Mouse (Mus musculus) erythroid progenitor cell, adult 5-6 weeks (primary cell): ENCODE measurements around the gene Sowaha. TPM values are rescaled to one million over a fixed set of nuclear protein-coding genes. Genes with fewer than 3 reads are reported as not detected.
"Not testable (repeated sequence)": the region's sequence is repeated elsewhere in the genome, so short reads cannot be mapped to it uniquely, and the experiment has no call there.

Source experiments
- ATAC-seq: replicated peaks from 2 replicates; pipeline ENCODE4 v1.8.0; 2016; ENCODE audit warnings: moderate number of reproducible peaks, mild to moderate bottlenecking, moderate TSS enrichment, inconsistent platforms; ENCODE audit not compliant: poor library complexity, low FRiP score, severe bottlenecking
- total RNA-seq, 2 experiments: library from RNA; stranded (forward) in 1 of 2; stranded (reverse) in 1 of 2; fragments of 150-400 nt in 1 of 2; fragments of 186-747, 209-891 nt in 1 of 2; gene quantifications; 2 replicates each; pipeline versions ENCODE4 v1.2.3 to v1.2.4; 2015 to 2017; ENCODE audit warnings: low replicate concordance in 2 of 2

Gene Sowaha
- total RNA-seq, 2 experiments from 2014 or later: 36.8 to 42.8 TPM

GRCm38 (mm10) chr11:53448529-53448928 is 31.5 kb downstream of the Sowaha start:
- no peak for ATAC-seq

- ATAC-seq: no peak
Measured at GRCm38 (mm10) chr11:53447996-53448395, 32.1 kb downstream of the Sowaha start.

GRCm38 (mm10) chr11:53446183-53446582 is 33.9 kb downstream of the Sowaha start:
- no peak for ATAC-seq

- no peak for ATAC-seq
Measured at GRCm38 (mm10) chr11:53445562-53445961, 34.5 kb downstream of the Sowaha start.

- no peak for ATAC-seq
Measured at GRCm38 (mm10) chr11:53443861-53444260, 36.2 kb downstream of the Sowaha start.

GRCm38 (mm10) chr11:53441921-53442320 is 38.2 kb downstream of the Sowaha start:
- no peak for ATAC-seq

GRCm38 (mm10) chr11:53436338-53436737 is 43.7 kb downstream of the Sowaha start:
- ATAC-seq: no peak

- no peak for ATAC-seq
Measured at GRCm38 (mm10) chr11:53435504-53435903, 44.6 kb downstream of the Sowaha start.

- ATAC-seq: no peak
Measured at GRCm38 (mm10) chr11:53433057-53433456, 47.0 kb downstream of the Sowaha start.

- ATAC-seq: peak; percentile 8; the same call in 1 of the 2 replicates
Measured at GRCm38 (mm10) chr11:53431347-53432056, 48.6 kb downstream of the Sowaha start.

- ATAC-seq: peak; percentile 90
Measured at GRCm38 (mm10) chr11:53430670-53431346, 49.3 kb downstream of the Sowaha start, which contains the start of the genes Uqcrq and Gdf9. Gene Uqcrq, minus strand, starts transcription at chr11:53430831. Gene Gdf9, plus strand, starts transcription at chr11:53431023.

GRCm38 (mm10) chr11:53430300-53430669 is 49.8 kb downstream of the Sowaha start:
- peak; percentile 48 for ATAC-seq

GRCm38 (mm10) chr11:53429182-53429581 is 50.9 kb downstream of the Sowaha start:
- no peak for ATAC-seq

GRCm38 (mm10) chr11:53428716-53429057 is 51.4 kb downstream of the Sowaha start:
- no peak for ATAC-seq

- no peak for ATAC-seq
Measured at GRCm38 (mm10) chr11:53427993-53428715, 51.9 kb downstream of the Sowaha start.

- ATAC-seq: not testable (repeated sequence)
Measured at GRCm38 (mm10) chr11:53426914-53427313, 53.2 kb downstream of the Sowaha start.

Other genes with a start within 250 kb of the Sowaha start
- 36.5 and 48.7 TPM in 2 replicates for gene Hspa4, start 179.8 kb downstream of the Sowaha start, total RNA-seq (2015; ENCODE audit: low replicate concordance)
- gene Hspa4, start 179.8 kb downstream of the Sowaha start, total RNA-seq (2017; ENCODE audit: low replicate concordance): 101 and 152 TPM in 2 replicates
- gene Zcchc10, start 155.6 kb downstream of the Sowaha start, total RNA-seq (2015; ENCODE audit: low replicate concordance): 4.7 and 19.3 TPM in 2 replicates
- 0.39 and 4.0 TPM in 2 replicates for gene Zcchc10, start 155.6 kb downstream of the Sowaha start, total RNA-seq (2017; ENCODE audit: low replicate concordance)
- 23.9 and 67.4 TPM in 2 replicates for gene Aff4, start 129.4 kb downstream of the Sowaha start, total RNA-seq (2015; ENCODE audit: low replicate concordance)
- 20.7 and 27.0 TPM in 2 replicates for gene Aff4, start 129.4 kb downstream of the Sowaha start, total RNA-seq (2017; ENCODE audit: low replicate concordance)
- gene Leap2, start 57.1 kb downstream of the Sowaha start, total RNA-seq (2015; ENCODE audit: low replicate concordance): not detected in 2 replicates
- not detected in 2 replicates for gene Leap2, start 57.1 kb downstream of the Sowaha start, total RNA-seq (2017; ENCODE audit: low replicate concordance)
- gene Uqcrq, start 49.4 kb downstream of the Sowaha start, total RNA-seq (2015; ENCODE audit: low replicate concordance): 79.2 and 113 TPM in 2 replicates
- gene Uqcrq, start 49.4 kb downstream of the Sowaha start, total RNA-seq (2017; ENCODE audit: low replicate concordance): 29.4 and 33.0 TPM in 2 replicates
- gene Gdf9, start 49.3 kb downstream of the Sowaha start, total RNA-seq (2015; ENCODE audit: low replicate concordance): not detected in 2 replicates
- 0.77 TPM in 1 of 2 replicates, not detected in the other for gene Gdf9, start 49.3 kb downstream of the Sowaha start, total RNA-seq (2017; ENCODE audit: low replicate concordance)
- not detected in 2 replicates for gene Gm10447, start 23.2 kb downstream of the Sowaha start, total RNA-seq (2015; ENCODE audit: low replicate concordance)
- gene Gm10447, start 23.2 kb downstream of the Sowaha start, total RNA-seq (2017; ENCODE audit: low replicate concordance): not detected in 2 replicates
- gene Shroom1, start 23.1 kb downstream of the Sowaha start, total RNA-seq (2015; ENCODE audit: low replicate concordance): not detected in 2 replicates
- gene Shroom1, start 23.1 kb downstream of the Sowaha start, total RNA-seq (2017; ENCODE audit: low replicate concordance): not detected in 2 replicates
- gene Gm9837, start 9.8 kb downstream of the Sowaha start, total RNA-seq (2015; ENCODE audit: low replicate concordance): not detected in 2 replicates
- gene Gm9837, start 9.8 kb downstream of the Sowaha start, total RNA-seq (2017; ENCODE audit: low replicate concordance): not detected in 2 replicates
- 5.8 TPM in 1 of 2 replicates, not detected in the other for gene Gm9945, start 108 bp downstream of the Sowaha start, total RNA-seq (2015; ENCODE audit: low replicate concordance)
- not detected in 2 replicates for gene Gm9945, start 108 bp downstream of the Sowaha start, total RNA-seq (2017; ENCODE audit: low replicate concordance)
- 143 and 148 TPM in 2 replicates for gene Sept8, start 39.0 kb upstream of the Sowaha start, total RNA-seq (2015; ENCODE audit: low replicate concordance)
- 101 and 111 TPM in 2 replicates for gene Sept8, start 39.0 kb upstream of the Sowaha start, total RNA-seq (2017; ENCODE audit: low replicate concordance)
- 1.3 and 10.5 TPM in 2 replicates for gene Kif3a, start 87.1 kb upstream of the Sowaha start, total RNA-seq (2015; ENCODE audit: low replicate concordance)
- gene Kif3a, start 87.1 kb upstream of the Sowaha start, total RNA-seq (2017; ENCODE audit: low replicate concordance): 3.5 and 4.6 TPM in 2 replicates
- gene Il4, start 138.4 kb upstream of the Sowaha start, total RNA-seq (2015; ENCODE audit: low replicate concordance): 6.8 TPM in 1 of 2 replicates, not detected in the other
- not detected in 2 replicates for gene Il4, start 138.4 kb upstream of the Sowaha start, total RNA-seq (2017; ENCODE audit: low replicate concordance)
- gene Il13, start 154.4 kb upstream of the Sowaha start, total RNA-seq (2015; ENCODE audit: low replicate concordance): not detected in 2 replicates
- not detected in 2 replicates for gene Il13, start 154.4 kb upstream of the Sowaha start, total RNA-seq (2017; ENCODE audit: low replicate concordance)
- 23.1 and 46.5 TPM in 2 replicates for gene Rad50, start 227.0 kb upstream of the Sowaha start, total RNA-seq (2015; ENCODE audit: low replicate concordance)
- 26.7 and 30.7 TPM in 2 replicates for gene Rad50, start 227.0 kb upstream of the Sowaha start, total RNA-seq (2017; ENCODE audit: low replicate concordance)
- not detected in 2 replicates for gene Il5, start 240.5 kb upstream of the Sowaha start, total RNA-seq (2015; ENCODE audit: low replicate concordance)
- not detected in 2 replicates for gene Il5, start 240.5 kb upstream of the Sowaha start, total RNA-seq (2017; ENCODE audit: low replicate concordance)